ENCODE assay signal across 8 mouse cellular contexts in the genomic region with DNA sequence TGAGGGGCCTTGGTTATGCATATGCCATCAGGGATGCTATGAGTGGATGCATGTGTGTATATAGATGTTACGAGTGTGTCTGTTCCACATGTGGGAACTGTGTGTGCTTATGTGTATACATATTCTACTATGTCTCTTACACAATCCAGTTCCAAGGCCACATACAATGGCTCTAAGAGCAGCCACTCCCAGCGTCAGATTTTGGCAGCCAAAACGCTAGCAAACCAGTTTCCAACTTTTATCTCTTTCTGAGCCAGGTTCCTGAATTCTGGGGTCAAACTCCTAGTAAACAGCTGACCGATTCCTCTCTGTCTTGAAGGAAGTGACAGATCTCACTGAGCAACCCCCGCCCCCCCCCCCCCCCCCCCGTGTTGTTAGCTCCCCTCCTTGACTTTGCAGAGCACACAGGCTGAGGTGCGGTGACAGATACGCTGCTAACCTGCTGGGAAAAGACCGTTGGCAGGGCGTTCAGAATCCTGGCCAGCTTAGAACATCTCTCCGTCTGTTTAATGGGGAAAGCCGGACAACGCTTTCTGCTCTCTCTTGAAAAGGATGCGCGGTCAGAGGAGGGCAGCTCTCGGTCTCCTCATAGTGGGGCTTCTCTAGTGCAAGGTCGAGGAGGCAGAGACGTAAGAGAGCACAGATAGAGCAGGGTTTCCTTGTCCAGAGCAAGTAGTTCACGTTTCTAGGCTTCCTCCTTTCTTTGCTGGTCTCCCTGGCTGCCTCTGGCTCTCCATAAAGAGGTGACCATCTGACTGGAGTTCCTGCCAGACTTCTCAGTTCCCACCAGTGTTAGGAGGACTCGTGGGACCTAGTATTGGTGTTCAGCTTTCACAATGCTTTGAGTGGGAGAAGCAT. TPM values are rescaled to one million over a fixed set of nuclear protein-coding genes. Genes with fewer than 3 reads are reported as not detected.
A peak's percentile ranks its signal among the peaks of the same experiment; 100 is the strongest.
DNase-seq lines count a peak whose midpoint lies in the region; ATAC-seq and TF ChIP-seq lines count a peak whose summit lies in the region.

No protein-coding gene starts in this region.

- no peaks in the 10 kb centered on the region for H3K9me3 ChIP-seq in heart, embryonic 13.5 days
- no peaks in the 10 kb centered on the region for H3K9me3 ChIP-seq in lung, embryonic 14.5 days (ENCODE audit: low read depth, low read length)

- no peak for TF ChIP-seq CTCF in layer of hippocampus, adult 2 months (conservative IDR thresholded peaks at IDR 0.05)
- TF ChIP-seq CTCF in bone marrow macrophage, adult 2 months (IDR thresholded peaks at IDR 0.05; ENCODE audit: low read depth, low read length), result no peak
- no peak for TF ChIP-seq CTCF in lung, embryonic 14.5 days (IDR thresholded peaks at IDR 0.05; ENCODE audit: low read depth)

- H3K27me3 ChIP-seq in heart, embryonic 13.5 days (replicated peaks), result 0 out of 2 replicates have a peak, but pooled peaks cover 3% of the 10 kb centered on the region
- H3K27me3 ChIP-seq in lung, embryonic 14.5 days (ENCODE audit: insufficient read depth, low read length), result no peaks in the 10 kb centered on the region

- peak overlapping the region; percentile 28; the same call in 1 of the 2 replicates for H3K27ac ChIP-seq in layer of hippocampus, adult 2 months
- H3K27ac ChIP-seq in bone marrow macrophage, adult 2 months (ENCODE audit: insufficient read depth, low read depth, low read length), result peak overlapping the region; percentile 97
- peak overlapping the region; percentile 28; the same call in 1 of the 2 replicates for H3K27ac ChIP-seq in heart, embryonic 13.5 days (replicated peaks)
- peak overlapping the region; percentile 37 for H3K27ac ChIP-seq in lung, embryonic 14.5 days (ENCODE audit: low read depth)

- 21% methylated on average over 19 of the region's 20 CpGs for WGBS in heart, embryonic 13.5 days
- WGBS in lung, embryonic 14.5 days, result 13% methylated on average over 20 of the region's 20 CpGs

- peak overlapping the region; percentile 44; the same call in 1 of the 2 replicates for H3K9ac ChIP-seq in heart, embryonic 13.5 days
- peak overlapping the region; percentile 7; the same call in 1 of the 2 replicates for H3K9ac ChIP-seq in lung, embryonic 14.5 days

- peak overlapping the region; percentile 38 for H3K4me3 ChIP-seq in layer of hippocampus, adult 2 months
- no peak overlapping the region for H3K4me3 ChIP-seq in bone marrow macrophage, adult 2 months (ENCODE audit: insufficient read depth, low read length)
- peak overlapping the region; percentile 11; the same call in 1 of the 2 replicates for H3K4me3 ChIP-seq in heart, embryonic 13.5 days
- no peak overlapping the region for H3K4me3 ChIP-seq in lung, embryonic 14.5 days (ENCODE audit: low read depth, low read length)

- no peak for DNase-seq in layer of hippocampus, adult 2 months (ENCODE audit: low spot score in 2 of 2)
- no peak for DNase-seq in layer of hippocampus, adult 11-12 months (ENCODE audit: low spot score)
- DNase-seq in lung, embryonic 14.5 days, result peak; percentile 64
- no peak for DNase-seq in urinary bladder, adult 18-20 months (ENCODE audit: low spot score in 2 of 2)
- DNase-seq in right cerebral cortex, postnatal 14 days, result no peak
- no peak for DNase-seq in kidney, adult 8-10 months

- ATAC-seq in heart, embryonic 13.5 days (ENCODE audit: extremely low read depth, insufficient number of reproducible peaks, low FRiP score, low TSS enrichment), result no peak
- ATAC-seq in lung, embryonic 14.5 days (ENCODE audit: insufficient read depth), result peak; percentile 15; the same call in 1 of the 2 replicates

- no peaks in the 10 kb centered on the region for H3K36me3 ChIP-seq in heart, embryonic 13.5 days
- H3K36me3 ChIP-seq in lung, embryonic 14.5 days (ENCODE audit: insufficient read depth), result no peaks in the 10 kb centered on the region

- H3K4me2 ChIP-seq in heart, embryonic 13.5 days, result peak overlapping the region; percentile 84
- H3K4me2 ChIP-seq in lung, embryonic 14.5 days, result peak overlapping the region; percentile 42

- TF ChIP-seq POLR2A in bone marrow macrophage, adult 2 months (IDR thresholded peaks at IDR 0.05; ENCODE audit: borderline replicate concordance, low read depth, low read length), result no peak

- peaks cover 32% of the 10 kb centered on the region for H3K4me1 ChIP-seq in bone marrow macrophage, adult 2 months (ENCODE audit: control insufficient read depth, insufficient read depth, low read length)
- H3K4me1 ChIP-seq in heart, embryonic 13.5 days, result peaks cover 33% of the 10 kb centered on the region
- peaks cover 16% of the 10 kb centered on the region; the same call in 1 of the 2 replicates for H3K4me1 ChIP-seq in lung, embryonic 14.5 days (ENCODE audit: insufficient read depth)

RNA-seq across cellular contexts. Expression of a gene that starts 17.3 kb away (rescaled TPM):
- 10 to 100 TPM in 1 of 2 experiments, 1 to 10 TPM in 1; 7.8 to 11.1 TPM for total RNA-seq in layer of hippocampus, adult 2 months (2021)
- polyA plus RNA-seq in bone marrow macrophage, adult 2 months (2012; ENCODE audit: insufficient read depth, insufficient read length, missing spikeins), result 992 and 1,124 TPM in 2 replicates
- polyA plus RNA-seq in heart, embryonic 13.5 days (2015; fragmentation: Nextera tagmentation; extraction: Ambion mirVana), result 7.2 and 8.1 TPM in 2 replicates
- 9.3 and 20.5 TPM in 2 replicates for polyA plus RNA-seq in lung, embryonic 14.5 days (2014; fragmentation: Nextera tagmentation; extraction: Ambion mirVana)

Comparison
In these comparisons a context has a peak if more than half of its experiments do, and no peak if none do; other contexts are left out.
1. H3K27ac ChIP-seq: peak in every context shown above with its lines; median percentile 97 in bone marrow macrophage, adult 2 months; 37 in lung, embryonic 14.5 days; 28 in layer of hippocampus, adult 2 months; 28 in heart, embryonic 13.5 days.
2. H3K4me3 ChIP-seq: peak in layer of hippocampus, adult 2 months (single experiment) and heart, embryonic 13.5 days (single experiment); none in bone marrow macrophage, adult 2 months (single experiment) and lung, embryonic 14.5 days (single experiment).
3. RNA of a gene that starts 17.3 kb away (polyA plus RNA-seq): 992 to 1,124 TPM in bone marrow macrophage, adult 2 months; 9.3 to 20.5 TPM in lung, embryonic 14.5 days and 7.2 to 8.1 TPM in heart, embryonic 13.5 days; every median in the first group is over 10 times any median in the second.